Mouse (Mus musculus): Measurements from ENCODE around the gene Scgb2a2. TPM values are rescaled to one million over a fixed set of nuclear protein-coding genes. Genes with fewer than 3 reads are reported as not detected.
"Not testable (repeated sequence)": the region's sequence is repeated elsewhere in the genome, so short reads cannot be mapped to it uniquely, and the experiment has no call there.

Gene Scgb2a2
- polyA plus RNA-seq, 1 experiment: not detected

GRCm38 (mm10) chr19:9886348-9886747, 39.0 kb downstream of the Scgb2a2 start:
- TF ChIP-seq POLR2A (IDR thresholded peaks at IDR 0.05; ENCODE audit: borderline replicate concordance, control insufficient read depth, low read depth, low read length): no peak
- TF ChIP-seq CTCF (IDR thresholded peaks at IDR 0.05; ENCODE audit: control insufficient read depth, insufficient read depth, low read length): no peak
- Histone ChIP-seq H3K4me1 (ENCODE audit: control insufficient read depth, insufficient read depth, low read length) (no peaks in the 10 kb centered on the region), H3K4me3 (replicated peaks; ENCODE audit: control insufficient read depth, low read depth, low read length) (no peak overlapping the region), H3K27ac (ENCODE audit: control insufficient read depth, insufficient read depth, low read depth, low read length, poor library complexity) (no peak overlapping the region)
- 83% methylated on average over 1 of the region's 1 CpGs for WGBS

GRCm38 (mm10) chr19:9886771-9887170, 39.4 kb downstream of the Scgb2a2 start:
- Histone ChIP-seq H3K4me1 (ENCODE audit: control insufficient read depth, insufficient read depth, low read length) (no peaks in the 10 kb centered on the region), H3K4me3 (replicated peaks; ENCODE audit: control insufficient read depth, low read depth, low read length) (no peak overlapping the region), H3K27ac (ENCODE audit: control insufficient read depth, insufficient read depth, low read depth, low read length, poor library complexity) (no peak overlapping the region)
- no peak for TF ChIP-seq CTCF (IDR thresholded peaks at IDR 0.05; ENCODE audit: control insufficient read depth, insufficient read depth, low read length)
- no peak for TF ChIP-seq POLR2A (IDR thresholded peaks at IDR 0.05; ENCODE audit: borderline replicate concordance, control insufficient read depth, low read depth, low read length)
- WGBS: 79% methylated on average over 8 of the region's 8 CpGs

- TF ChIP-seq POLR2A (IDR thresholded peaks at IDR 0.05; ENCODE audit: borderline replicate concordance, control insufficient read depth, low read depth, low read length) (no peak), CTCF (IDR thresholded peaks at IDR 0.05; ENCODE audit: control insufficient read depth, insufficient read depth, low read length) (no peak)
- Histone ChIP-seq H3K27ac (ENCODE audit: control insufficient read depth, insufficient read depth, low read depth, low read length, poor library complexity) (no peak overlapping the region), H3K4me3 (replicated peaks; ENCODE audit: control insufficient read depth, low read depth, low read length) (no peak overlapping the region), H3K4me1 (ENCODE audit: control insufficient read depth, insufficient read depth, low read length) (peaks cover 1% of the 10 kb centered on the region; the same call in 1 of the 2 replicates)
- 78% methylated on average over 5 of the region's 5 CpGs for WGBS
These were observed 48.7 kb downstream of the Scgb2a2 start for GRCm38 (mm10) chr19:9896067-9896466.

- Histone ChIP-seq H3K4me1 (ENCODE audit: control insufficient read depth, insufficient read depth, low read length) (peaks cover 1% of the 10 kb centered on the region; the same call in 1 of the 2 replicates), H3K27ac (ENCODE audit: control insufficient read depth, insufficient read depth, low read depth, low read length, poor library complexity) (peak overlapping the region; percentile 84), H3K4me3 (replicated peaks; ENCODE audit: control insufficient read depth, low read depth, low read length) (peak overlapping the region; percentile 72)
- WGBS: 4% methylated on average over 17 of the region's 17 CpGs
- TF ChIP-seq POLR2A (IDR thresholded peaks at IDR 0.05; ENCODE audit: borderline replicate concordance, control insufficient read depth, low read depth, low read length) (no peak), CTCF (IDR thresholded peaks at IDR 0.05; ENCODE audit: control insufficient read depth, insufficient read depth, low read length) (no peak)
These were observed 51.1 kb downstream of the Scgb2a2 start for GRCm38 (mm10) chr19:9898339-9899066.

GRCm38 (mm10) chr19:9899072-9899779, 51.9 kb downstream of the Scgb2a2 start, which contains the start of gene Incenp:
TSS of gene Incenp (minus strand) at chr19:9899551.
- peak; percentile 78 for TF ChIP-seq POLR2A (IDR thresholded peaks at IDR 0.05; ENCODE audit: borderline replicate concordance, control insufficient read depth, low read depth, low read length)
- no peak for TF ChIP-seq CTCF (IDR thresholded peaks at IDR 0.05; ENCODE audit: control insufficient read depth, insufficient read depth, low read length)
- Histone ChIP-seq H3K4me1 (ENCODE audit: control insufficient read depth, insufficient read depth, low read length) (peaks cover 1% of the 10 kb centered on the region; the same call in 1 of the 2 replicates), H3K27ac (ENCODE audit: control insufficient read depth, insufficient read depth, low read depth, low read length, poor library complexity) (peak within 1 kb of the TSS; percentile 84), H3K4me3 (replicated peaks; ENCODE audit: control insufficient read depth, low read depth, low read length) (peak within 1 kb of the TSS; percentile 72)
- under 1% methylated on average over 58 of the region's 58 CpGs for WGBS

- Histone ChIP-seq H3K4me3 (replicated peaks; ENCODE audit: control insufficient read depth, low read depth, low read length) (peak overlapping the region; percentile 65), H3K4me1 (ENCODE audit: control insufficient read depth, insufficient read depth, low read length) (peaks cover 1% of the 10 kb centered on the region; the same call in 1 of the 2 replicates), H3K27ac (ENCODE audit: control insufficient read depth, insufficient read depth, low read depth, low read length, poor library complexity) (peak overlapping the region; percentile 84)
- no peak for TF ChIP-seq CTCF (IDR thresholded peaks at IDR 0.05; ENCODE audit: control insufficient read depth, insufficient read depth, low read length)
- 8% methylated on average over 10 of the region's 10 CpGs for WGBS
These were observed 52.4 kb downstream of the Scgb2a2 start for GRCm38 (mm10) chr19:9899780-9900146.

- H3K4me3 ChIP-seq (replicated peaks; ENCODE audit: control insufficient read depth, low read depth, low read length); H3K4me1 ChIP-seq (ENCODE audit: control insufficient read depth, insufficient read depth, low read length); H3K27ac ChIP-seq (ENCODE audit: control insufficient read depth, insufficient read depth, low read depth, low read length, poor library complexity): not testable (repeated sequence)
- 88% methylated on average over 2 of the region's 2 CpGs for WGBS
These were observed 53.3 kb downstream of the Scgb2a2 start for GRCm38 (mm10) chr19:9900696-9901095.

Other genes starting within 250 kb of the Scgb2a2 start
- gene Incenp, start 52.0 kb downstream of the Scgb2a2 start, polyA plus RNA-seq (2011; ENCODE audit: insufficient read depth, insufficient read length, low replicate concordance, missing spikeins): 277 and 301 TPM in 2 replicates
- 1,509 and 1,706 TPM in 2 replicates for gene Fth1, start 133.0 kb downstream of the Scgb2a2 start, polyA plus RNA-seq (2011; ENCODE audit: insufficient read depth, insufficient read length, low replicate concordance, missing spikeins)
- gene Best1, start 154.1 kb downstream of the Scgb2a2 start, polyA plus RNA-seq (2011; ENCODE audit: insufficient read depth, insufficient read length, low replicate concordance, missing spikeins): not detected in 2 replicates
- 89.7 and 115 TPM in 2 replicates for gene Rab3il1, start 154.1 kb downstream of the Scgb2a2 start, polyA plus RNA-seq (2011; ENCODE audit: insufficient read depth, insufficient read length, low replicate concordance, missing spikeins)
- gene Fads3, start 194.0 kb downstream of the Scgb2a2 start, polyA plus RNA-seq (2011; ENCODE audit: insufficient read depth, insufficient read length, low replicate concordance, missing spikeins): 6.6 and 12.5 TPM in 2 replicates